Mouse (Mus musculus): ENCODE measurements around the gene Otub1. TPM values are rescaled to one million over a fixed set of nuclear protein-coding genes. Genes with fewer than 3 reads are reported as not detected.
A peak's percentile ranks its signal among the peaks of the same experiment; 100 is the strongest.

The Otub1 gene
- polyA plus RNA-seq, 1 experiment from 2014 or later: 252 TPM

GRCm38 (mm10) chr19:7171447-7171846 is 34.7 kb downstream of the Otub1 start:
- no peak overlapping the region; the same call in 1 of the 2 replicates for H3K4me2 ChIP-seq
- WGBS: 8% methylated on average over 8 of the region's 8 CpGs
- H3K9ac ChIP-seq (ENCODE audit: low read length): peak overlapping the region; percentile 27; the same call in 1 of the 2 replicates
- H3K27ac ChIP-seq (ENCODE audit: low read depth, low read length): no peak overlapping the region
- no peaks in the 10 kb centered on the region for H3K36me3 ChIP-seq (ENCODE audit: control insufficient read depth, insufficient read depth, low read length)
- no peak for DNase-seq (ENCODE audit: low spot score, missing footprints)
- no peak for ATAC-seq (ENCODE audit: low FRiP score)
- H3K27me3 ChIP-seq (ENCODE audit: control insufficient read depth, insufficient read depth, low read length): peaks cover 15% of the 10 kb centered on the region
- no peaks in the 10 kb centered on the region for H3K9me3 ChIP-seq (ENCODE audit: control insufficient read depth, low read length)
- H3K4me3 ChIP-seq (ENCODE audit: low read depth, low read length): no peak overlapping the region
- H3K4me1 ChIP-seq (ENCODE audit: control insufficient read depth, insufficient read depth, low read length): peaks cover 29% of the 10 kb centered on the region

DNA sequence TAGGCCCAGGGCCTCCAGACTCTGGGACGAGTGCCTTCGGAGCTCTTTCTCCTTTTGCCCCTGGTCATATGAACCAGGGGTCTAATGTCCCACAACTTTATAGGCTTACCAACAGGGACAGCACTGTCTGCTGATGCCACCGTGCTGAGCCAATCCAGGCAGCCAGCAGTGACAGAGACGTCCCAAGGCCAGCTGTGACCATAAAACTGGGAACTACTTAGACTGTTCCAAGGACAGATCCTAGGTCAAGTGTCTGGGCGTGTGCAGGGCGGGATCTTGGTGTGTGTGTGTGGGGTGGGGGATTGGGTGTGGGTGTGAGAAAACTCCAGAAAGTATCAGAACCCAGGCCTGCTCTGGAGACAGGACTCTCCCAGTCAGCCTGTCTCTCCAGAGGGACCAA is 35.2 kb downstream of the Otub1 start:
- Histone ChIP-seq H3K27ac (ENCODE audit: low read depth, low read length) (no peak overlapping the region), H3K9ac (ENCODE audit: low read length) (peak overlapping the region; percentile 27; the same call in 1 of the 2 replicates), H3K36me3 (ENCODE audit: control insufficient read depth, insufficient read depth, low read length) (no peaks in the 10 kb centered on the region), H3K4me2 (no peak overlapping the region), H3K4me3 (ENCODE audit: low read depth, low read length) (no peak overlapping the region), H3K27me3 (ENCODE audit: control insufficient read depth, insufficient read depth, low read length) (peaks cover 21% of the 10 kb centered on the region), H3K4me1 (ENCODE audit: control insufficient read depth, insufficient read depth, low read length) (peaks cover 30% of the 10 kb centered on the region), H3K9me3 (ENCODE audit: control insufficient read depth, low read length) (no peaks in the 10 kb centered on the region)
- 77% methylated on average over 6 of the region's 6 CpGs for WGBS
- ATAC-seq (ENCODE audit: low FRiP score) (no peak), DNase-seq (ENCODE audit: low spot score, missing footprints) (no peak)

GRCm38 (mm10) chr19:7168423-7168822 is 37.7 kb downstream of the Otub1 start:
- peaks cover 41% of the 10 kb centered on the region for H3K4me1 ChIP-seq (ENCODE audit: control insufficient read depth, insufficient read depth, low read length)
- no peak overlapping the region for H3K9ac ChIP-seq (ENCODE audit: low read length)
- no peak overlapping the region for H3K4me2 ChIP-seq
- no peaks in the 10 kb centered on the region for H3K36me3 ChIP-seq (ENCODE audit: control insufficient read depth, insufficient read depth, low read length)
- H3K27ac ChIP-seq (ENCODE audit: low read depth, low read length): no peak overlapping the region
- no peak overlapping the region for H3K4me3 ChIP-seq (ENCODE audit: low read depth, low read length)
- ATAC-seq (ENCODE audit: low FRiP score): no peak
- DNase-seq (ENCODE audit: low spot score, missing footprints): no peak
- H3K9me3 ChIP-seq (ENCODE audit: control insufficient read depth, low read length): no peaks in the 10 kb centered on the region
- H3K27me3 ChIP-seq (ENCODE audit: control insufficient read depth, insufficient read depth, low read length): peaks cover 27% of the 10 kb centered on the region
- WGBS: 38% methylated on average over 2 of the region's 2 CpGs

DNA sequence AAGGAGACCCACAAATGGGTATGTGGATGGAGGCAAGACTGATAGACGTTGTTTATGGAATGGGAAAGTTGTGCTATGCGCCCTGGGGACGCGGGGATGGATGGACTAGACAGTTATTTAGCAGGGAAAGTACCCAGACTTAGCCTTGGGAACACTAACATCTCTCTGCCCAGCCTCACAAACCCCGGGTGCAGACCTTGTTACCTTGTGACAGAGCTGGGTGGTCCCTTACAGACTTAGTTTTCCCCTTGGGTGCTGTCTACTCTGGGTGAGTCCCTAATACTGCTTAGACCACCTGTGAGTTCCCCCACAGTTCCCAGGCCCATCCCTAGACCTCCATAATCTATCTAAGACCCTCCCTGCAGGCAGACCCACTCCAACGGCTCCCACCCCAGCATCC is 39.3 kb downstream of the Otub1 start:
- ATAC-seq (ENCODE audit: low FRiP score) (no peak), DNase-seq (ENCODE audit: low spot score, missing footprints) (peak; percentile 91)
- H3K9me3 ChIP-seq (ENCODE audit: control insufficient read depth, low read length): no peaks in the 10 kb centered on the region
- peaks cover 28% of the 10 kb centered on the region for H3K4me1 ChIP-seq (ENCODE audit: control insufficient read depth, insufficient read depth, low read length)
- no peak overlapping the region for H3K27ac ChIP-seq (ENCODE audit: low read depth, low read length)
- H3K9ac ChIP-seq (ENCODE audit: low read length): no peak overlapping the region
- H3K36me3 ChIP-seq (ENCODE audit: control insufficient read depth, insufficient read depth, low read length): no peaks in the 10 kb centered on the region
- 11% methylated on average over 6 of the region's 6 CpGs for WGBS
- H3K27me3 ChIP-seq (ENCODE audit: control insufficient read depth, insufficient read depth, low read length): peaks cover 30% of the 10 kb centered on the region
- H3K4me3 ChIP-seq (ENCODE audit: low read depth, low read length): no peak overlapping the region
- H3K4me2 ChIP-seq: no peak overlapping the region

DNA sequence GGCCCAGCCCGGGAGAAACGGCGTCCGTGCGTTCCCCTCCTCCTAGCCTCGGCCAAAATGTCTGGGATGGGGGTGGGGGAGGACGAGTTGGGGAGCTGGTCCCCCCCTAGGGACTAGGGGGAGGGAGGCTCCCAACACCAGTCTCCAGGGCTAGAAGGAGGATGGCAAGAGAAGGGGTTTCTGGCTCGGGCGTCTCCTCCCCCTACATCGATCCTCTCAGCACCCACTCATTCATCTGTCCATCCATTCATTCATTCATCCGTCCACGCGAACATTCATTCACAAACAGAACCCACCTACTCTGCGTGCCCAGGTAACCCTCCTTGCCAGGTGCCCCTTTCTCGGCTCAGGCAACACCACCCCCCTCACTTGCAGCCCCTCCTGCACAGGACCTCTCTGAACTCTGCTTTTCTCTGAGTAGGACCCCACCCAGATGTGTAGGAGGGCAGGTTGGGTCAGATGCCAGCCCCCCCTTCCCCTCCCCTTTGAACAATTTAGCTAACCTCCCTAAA is 39.9 kb downstream of the Otub1 start:
- H3K27ac ChIP-seq (ENCODE audit: low read depth, low read length): no peak overlapping the region
- H3K27me3 ChIP-seq (ENCODE audit: control insufficient read depth, insufficient read depth, low read length): peaks cover 30% of the 10 kb centered on the region
- peak overlapping the region; percentile 99 for H3K4me2 ChIP-seq
- no peaks in the 10 kb centered on the region for H3K36me3 ChIP-seq (ENCODE audit: control insufficient read depth, insufficient read depth, low read length)
- peak overlapping the region; percentile 83 for H3K9ac ChIP-seq (ENCODE audit: low read length)
- WGBS: 4% methylated on average over 15 of the region's 15 CpGs
- DNase-seq (ENCODE audit: low spot score, missing footprints) (peak; percentile 91), ATAC-seq (ENCODE audit: low FRiP score) (peak; percentile 6)
- H3K4me3 ChIP-seq (ENCODE audit: low read depth, low read length): peak overlapping the region; percentile 73
- H3K9me3 ChIP-seq (ENCODE audit: control insufficient read depth, low read length): no peaks in the 10 kb centered on the region
- H3K4me1 ChIP-seq (ENCODE audit: control insufficient read depth, insufficient read depth, low read length): peaks cover 23% of the 10 kb centered on the region

DNA sequence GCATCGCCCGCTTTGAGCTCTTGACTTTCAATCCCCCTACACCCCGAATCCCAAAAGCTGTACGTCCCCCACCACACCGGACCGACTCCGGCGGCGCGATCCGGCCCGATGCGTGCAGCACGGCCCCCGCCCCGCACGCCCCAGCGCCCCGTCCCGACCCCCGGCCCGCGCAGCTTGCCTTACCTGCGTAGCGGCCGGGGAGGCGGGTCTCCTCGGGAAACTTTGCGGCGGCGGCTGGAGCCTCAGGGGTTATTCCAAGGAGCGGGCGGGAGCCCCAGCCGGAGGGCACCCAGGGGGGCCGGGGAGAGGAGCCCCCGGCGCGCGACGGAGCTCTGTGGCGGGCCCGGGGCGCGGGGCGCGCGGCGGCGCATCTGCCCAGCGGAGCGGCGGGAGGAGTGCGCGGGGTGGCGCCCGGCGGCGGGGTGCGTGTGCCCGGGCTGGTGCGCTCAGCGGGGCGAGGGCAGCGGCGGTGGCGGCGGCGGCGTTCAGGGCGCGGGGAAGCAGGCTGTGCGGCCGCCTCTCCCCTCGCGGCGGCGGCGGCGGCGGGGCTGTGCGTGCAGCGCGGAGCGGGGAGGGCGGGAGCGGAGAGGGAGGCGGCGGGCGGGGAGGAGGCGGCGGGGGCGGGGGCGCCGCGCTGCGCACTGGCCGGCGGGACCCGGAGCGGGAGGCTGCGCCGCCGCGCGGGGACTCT is 40.5 kb downstream of the Otub1 start:
- WGBS: 1% methylated on average over 62 of the region's 105 CpGs
- Histone ChIP-seq H3K9me3 (ENCODE audit: control insufficient read depth, low read length) (no peaks in the 10 kb centered on the region), H3K4me1 (ENCODE audit: control insufficient read depth, insufficient read depth, low read length) (peaks cover 22% of the 10 kb centered on the region), H3K36me3 (ENCODE audit: control insufficient read depth, insufficient read depth, low read length) (no peaks in the 10 kb centered on the region), H3K27me3 (ENCODE audit: control insufficient read depth, insufficient read depth, low read length) (peaks cover 31% of the 10 kb centered on the region), H3K9ac (ENCODE audit: low read length) (peak overlapping the region; percentile 83), H3K4me2 (peak overlapping the region; percentile 99), H3K27ac (ENCODE audit: low read depth, low read length) (no peak overlapping the region), H3K4me3 (ENCODE audit: low read depth, low read length) (peak overlapping the region; percentile 73)
- peak; percentile 50 for ATAC-seq (ENCODE audit: low FRiP score)
- DNase-seq (ENCODE audit: low spot score, missing footprints): no peak

DNA sequence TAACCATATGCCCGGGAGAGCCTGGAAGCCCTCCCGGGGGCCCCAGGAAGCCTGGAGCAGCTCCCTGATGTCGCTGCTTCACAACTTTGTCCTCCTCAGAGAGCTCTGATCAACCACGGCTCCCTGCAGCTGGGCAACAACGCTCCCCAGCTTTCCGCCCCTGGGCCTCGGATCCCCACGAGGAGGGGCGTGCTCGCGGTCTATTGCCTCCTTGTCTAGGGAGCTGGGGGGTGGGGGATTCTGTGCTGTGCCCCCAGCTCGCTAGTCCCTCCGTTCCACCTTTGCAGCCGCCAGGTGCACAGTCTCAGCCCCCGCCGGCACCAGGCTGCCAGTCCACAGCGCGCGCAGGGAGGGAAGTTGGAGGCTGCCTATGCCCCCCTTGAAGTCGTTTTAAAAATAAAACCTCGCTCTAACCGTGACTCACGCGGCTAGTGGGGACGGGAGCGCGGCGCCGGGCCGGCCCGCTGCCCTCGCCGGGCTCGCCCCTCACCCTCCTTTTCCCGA is 41.2 kb downstream of the Otub1 start:
- ATAC-seq (ENCODE audit: low FRiP score) (no peak), DNase-seq (ENCODE audit: low spot score, missing footprints) (peak; percentile 94)
- Histone ChIP-seq H3K27ac (ENCODE audit: low read depth, low read length) (no peak overlapping the region), H3K9me3 (ENCODE audit: control insufficient read depth, low read length) (no peaks in the 10 kb centered on the region), H3K4me3 (ENCODE audit: low read depth, low read length) (peak overlapping the region; percentile 73), H3K9ac (ENCODE audit: low read length) (peak overlapping the region; percentile 83), H3K4me2 (peak overlapping the region; percentile 99), H3K36me3 (ENCODE audit: control insufficient read depth, insufficient read depth, low read length) (no peaks in the 10 kb centered on the region), H3K4me1 (ENCODE audit: control insufficient read depth, insufficient read depth, low read length) (peaks cover 30% of the 10 kb centered on the region), H3K27me3 (ENCODE audit: control insufficient read depth, insufficient read depth, low read length) (peaks cover 32% of the 10 kb centered on the region)
- WGBS: under 1% methylated on average over 35 of the region's 35 CpGs

DNA sequence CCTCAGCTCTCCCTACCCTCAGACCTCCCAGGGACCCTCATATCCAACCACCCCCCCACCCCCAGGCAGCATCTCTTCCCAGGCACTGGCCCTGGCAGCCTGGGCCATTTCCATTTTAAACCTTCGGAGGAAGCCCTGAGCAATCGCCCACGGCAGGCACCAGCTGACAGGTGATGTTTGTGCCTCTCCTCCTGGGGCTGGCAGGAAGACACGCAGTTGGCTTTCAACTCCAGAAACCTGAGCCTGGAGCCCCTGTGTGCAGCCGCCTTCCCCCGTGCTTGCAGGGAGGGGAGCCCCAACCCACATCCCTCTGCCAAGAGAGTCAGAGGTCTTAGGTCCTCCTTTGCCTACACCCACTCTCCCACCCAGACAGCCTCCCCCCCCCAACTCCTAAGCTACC is 41.9 kb downstream of the Otub1 start:
- H3K9ac ChIP-seq (ENCODE audit: low read length): peak overlapping the region; percentile 83
- DNase-seq (ENCODE audit: low spot score, missing footprints): no peak
- peaks cover 35% of the 10 kb centered on the region for H3K27me3 ChIP-seq (ENCODE audit: control insufficient read depth, insufficient read depth, low read length)
- H3K36me3 ChIP-seq (ENCODE audit: control insufficient read depth, insufficient read depth, low read length): no peaks in the 10 kb centered on the region
- peak overlapping the region; percentile 73 for H3K4me3 ChIP-seq (ENCODE audit: low read depth, low read length)
- H3K9me3 ChIP-seq (ENCODE audit: control insufficient read depth, low read length): no peaks in the 10 kb centered on the region
- WGBS: 10% methylated on average over 6 of the region's 6 CpGs
- ATAC-seq (ENCODE audit: low FRiP score): no peak
- peaks cover 35% of the 10 kb centered on the region for H3K4me1 ChIP-seq (ENCODE audit: control insufficient read depth, insufficient read depth, low read length)
- H3K4me2 ChIP-seq: peak overlapping the region; percentile 99
- H3K27ac ChIP-seq (ENCODE audit: low read depth, low read length): no peak overlapping the region

DNA sequence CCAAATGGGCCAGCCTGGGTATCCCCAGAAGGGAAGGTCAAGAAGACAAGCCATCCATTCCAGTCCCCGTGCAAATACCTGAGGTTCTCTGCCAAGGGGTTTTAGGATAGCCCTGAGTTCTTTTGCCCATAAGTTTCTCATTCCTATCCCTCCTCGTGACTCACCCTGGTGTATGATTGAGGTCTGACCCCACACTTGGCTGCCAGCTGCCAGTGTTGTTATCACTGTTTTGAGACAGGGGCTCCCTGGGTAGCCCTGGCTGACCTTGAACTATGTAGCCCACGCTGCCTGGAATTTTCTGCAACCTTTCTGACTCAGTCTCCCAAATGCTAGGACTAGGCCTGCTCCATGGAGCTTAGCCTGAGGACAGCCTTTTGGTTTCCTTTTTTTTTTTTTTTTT is 45.1 kb downstream of the Otub1 start:
- DNase-seq (ENCODE audit: low spot score, missing footprints) (no peak), ATAC-seq (ENCODE audit: low FRiP score) (no peak)
- Histone ChIP-seq H3K4me2 (no peak overlapping the region), H3K9me3 (ENCODE audit: control insufficient read depth, low read length) (no peaks in the 10 kb centered on the region), H3K4me1 (ENCODE audit: control insufficient read depth, insufficient read depth, low read length) (peaks cover 46% of the 10 kb centered on the region), H3K27ac (ENCODE audit: low read depth, low read length) (no peak overlapping the region), H3K27me3 (ENCODE audit: control insufficient read depth, insufficient read depth, low read length) (peaks cover 21% of the 10 kb centered on the region), H3K36me3 (ENCODE audit: control insufficient read depth, insufficient read depth, low read length) (no peaks in the 10 kb centered on the region), H3K4me3 (ENCODE audit: low read depth, low read length) (no peak overlapping the region), H3K9ac (ENCODE audit: low read length) (no peak overlapping the region)
- 79% methylated on average over 3 of the region's 3 CpGs for WGBS

All from midbrain, embryonic 11.5 days (tissue).